Mouse (Mus musculus): ENCODE data around the gene Rbm44.

Rbm44 gene

DNA sequence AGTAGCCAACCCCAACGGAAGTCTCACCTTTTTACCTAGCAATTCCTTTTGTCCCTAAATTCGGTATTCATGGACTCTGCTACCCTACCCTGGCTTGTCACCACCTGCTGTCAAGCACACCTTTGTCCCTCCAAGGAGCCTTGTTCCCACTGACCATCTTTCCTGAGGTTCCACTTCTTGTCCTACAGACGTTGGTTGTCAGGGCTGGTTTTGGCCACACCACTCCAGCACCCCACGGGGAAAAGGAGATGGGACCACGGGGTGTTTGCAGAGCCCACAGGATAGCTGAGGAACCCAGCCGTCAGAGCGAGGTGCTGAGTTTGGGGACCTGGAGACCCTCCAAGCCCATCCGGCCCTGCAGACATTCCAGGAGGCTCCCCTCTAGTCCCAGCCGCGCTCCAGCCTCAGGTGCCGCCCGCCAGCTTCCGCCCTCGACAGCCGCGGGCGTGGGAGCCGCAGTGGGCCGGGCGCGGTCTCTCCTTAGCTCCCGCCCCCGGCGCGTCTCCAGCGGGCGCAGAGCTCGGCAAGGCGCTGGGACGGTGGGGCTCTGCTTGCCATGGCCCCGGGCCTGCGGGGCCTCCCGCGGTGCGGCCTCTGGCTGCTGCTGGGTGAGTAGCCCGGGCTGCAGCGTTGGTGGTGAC, 34.8 kb downstream of the Rbm44 start, which contains the start of gene Ramp1:
Ramp1 (plus strand) TSS at position 290 of the 641 bp plus-strand sequence.
- no peak for DNase-seq (ENCODE audit: low spot score)

DNA sequence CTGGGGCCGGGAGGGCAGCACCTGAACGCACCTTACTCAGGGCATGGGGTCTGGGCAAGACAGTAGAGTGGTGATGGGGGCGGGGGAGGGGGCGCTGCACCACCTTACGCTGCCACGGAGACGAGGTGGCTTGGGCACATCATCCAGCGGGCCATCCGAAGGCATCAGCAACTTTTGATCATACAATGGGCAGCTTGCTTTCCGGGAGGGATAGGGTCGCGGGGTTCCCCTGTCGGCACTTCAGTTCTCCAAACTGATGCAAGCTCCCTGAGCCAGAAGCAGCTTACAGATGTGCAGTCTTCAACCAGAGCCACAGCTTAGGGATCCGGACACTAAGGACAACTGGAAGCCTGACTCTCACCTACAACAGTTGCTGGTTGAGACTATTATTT, 35.3 kb downstream of the Rbm44 start:
- DNase-seq (ENCODE audit: low spot score), result no peak

DNA sequence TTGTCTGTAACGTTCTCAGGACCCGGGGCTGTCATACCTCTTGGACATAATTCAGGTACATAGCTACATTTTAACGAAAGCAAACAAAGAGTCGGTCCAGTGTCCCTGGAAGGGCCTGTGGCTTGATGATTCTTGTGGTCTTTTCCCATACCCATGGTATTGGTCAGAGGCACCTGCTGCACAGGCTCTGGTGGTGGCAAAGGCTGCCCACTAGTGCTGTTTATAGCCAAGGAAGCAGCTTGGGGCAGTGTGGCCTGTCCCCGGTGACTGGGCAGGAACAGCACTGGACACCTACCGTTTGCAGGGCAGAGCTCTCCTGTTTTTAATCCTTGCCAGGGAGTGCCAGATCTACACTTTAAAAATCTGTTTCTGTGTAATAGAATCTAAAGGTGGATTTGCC, 35.8 kb downstream of the Rbm44 start:
- DNase-seq (ENCODE audit: low spot score), result no peak

DNA sequence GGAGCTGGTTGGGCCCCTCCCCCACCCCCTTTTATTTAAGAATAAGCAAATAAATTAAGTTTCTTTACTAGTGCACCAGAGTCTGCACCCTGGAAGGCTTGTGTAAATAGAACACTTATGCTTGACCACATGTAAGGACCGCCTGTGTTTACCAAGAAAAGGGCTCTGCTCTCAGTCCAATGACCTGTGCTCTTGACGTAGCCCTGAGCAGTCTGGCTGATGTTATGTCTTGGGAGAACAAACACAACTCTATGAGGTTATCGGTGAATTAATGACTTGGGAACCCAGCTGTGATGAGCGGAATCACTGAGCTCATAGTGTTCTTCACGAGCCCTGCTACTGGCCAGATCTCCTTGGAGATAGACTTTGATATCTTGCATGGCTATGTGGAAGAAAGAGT, 36.4 kb downstream of the Rbm44 start:
- no peak for DNase-seq (ENCODE audit: low spot score)

DNA sequence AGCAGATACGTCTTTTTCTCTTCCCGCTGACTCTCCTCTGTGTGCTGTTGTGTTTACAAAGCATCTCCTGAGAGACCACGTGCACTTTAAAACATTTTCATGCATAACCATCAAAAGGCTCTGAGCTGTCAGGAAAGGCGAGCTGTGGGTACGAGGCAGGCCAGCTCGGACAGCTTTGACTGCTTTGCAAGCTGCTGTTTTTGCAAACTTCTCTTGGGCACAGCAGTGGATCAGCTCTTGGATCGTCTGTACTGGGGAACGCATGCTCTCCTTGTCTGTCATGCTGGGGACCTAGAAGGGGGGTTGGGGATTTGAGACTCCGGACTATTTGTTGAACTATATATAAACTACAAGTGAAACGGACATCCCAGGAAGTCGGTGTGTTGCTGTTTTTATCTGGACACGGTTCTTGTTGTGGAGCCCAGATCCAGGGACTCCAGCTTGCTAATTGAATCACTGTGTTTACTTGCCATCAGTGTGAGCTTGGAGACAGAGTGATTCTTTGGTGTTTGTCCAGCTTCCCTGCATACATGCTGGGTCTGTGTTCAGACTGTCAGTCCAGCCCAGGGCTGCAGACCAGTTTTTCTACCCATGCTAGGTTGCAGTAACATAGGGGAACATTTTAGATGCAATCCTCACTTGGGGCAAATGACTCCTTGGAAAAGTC, 37.0 kb downstream of the Rbm44 start:
- DNase-seq (ENCODE audit: low spot score), result no peak

DNA sequence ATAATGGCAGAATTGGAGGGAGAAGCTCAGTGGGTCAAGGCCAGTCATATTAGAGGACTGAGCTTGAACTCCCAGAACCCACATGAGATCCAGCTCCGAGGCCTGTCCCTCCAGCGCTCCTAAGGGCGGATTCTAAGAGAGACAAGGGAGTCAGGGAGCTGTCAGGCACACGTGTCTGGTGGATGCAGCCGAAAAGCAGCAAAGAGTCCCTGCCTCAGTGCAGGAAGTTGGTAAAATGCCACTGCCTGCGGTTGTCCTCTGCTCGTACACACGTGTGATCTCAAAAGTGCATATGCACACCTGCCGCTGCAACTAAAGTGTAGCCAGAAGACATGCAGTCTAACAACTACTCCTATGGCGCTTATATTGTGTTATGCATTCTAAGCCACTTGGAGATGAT, 38.4 kb downstream of the Rbm44 start:
- no peak for DNase-seq (ENCODE audit: low spot score)

DNA sequence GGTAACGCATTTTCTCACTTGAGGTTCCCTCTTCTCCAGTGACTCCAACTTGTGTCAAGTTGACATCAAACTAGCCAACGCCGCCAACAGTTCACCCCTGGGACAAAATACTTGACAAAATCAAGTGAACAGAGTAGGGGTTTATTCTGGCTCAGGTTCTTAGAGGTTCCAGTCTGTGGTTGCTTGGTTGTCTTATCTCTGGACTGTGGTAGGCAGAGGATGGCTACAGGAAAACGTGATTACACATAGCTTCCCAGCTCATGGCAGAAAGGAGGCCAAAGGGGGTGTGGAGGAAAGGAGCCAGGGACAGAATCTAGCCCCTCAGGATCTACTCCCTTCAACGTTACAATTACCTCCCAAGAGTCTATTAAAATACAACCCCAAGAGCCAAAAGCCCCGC, 41.8 kb downstream of the Rbm44 start:
- DNase-seq (ENCODE audit: low spot score), result no peak

DNA sequence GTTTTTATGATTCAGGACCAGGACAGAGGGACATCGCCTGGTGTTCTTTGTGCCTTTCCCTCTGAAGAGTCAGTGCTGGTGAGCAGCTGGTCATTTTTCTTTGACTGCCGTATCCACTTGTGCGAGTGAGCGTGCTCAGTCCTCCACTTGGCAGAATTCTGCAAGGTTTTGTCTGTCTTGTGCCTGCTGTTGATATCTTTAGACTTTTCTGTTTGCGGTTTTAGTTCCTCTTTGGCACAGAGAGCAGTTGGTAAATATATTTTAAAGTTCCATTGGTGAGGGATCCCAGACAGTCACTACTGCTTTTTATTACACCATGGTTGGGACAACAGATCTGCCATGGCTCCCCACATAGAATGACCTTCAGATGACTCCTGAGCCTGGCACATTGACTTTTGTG, 42.4 kb downstream of the Rbm44 start:
- DNase-seq (ENCODE audit: low spot score), result no peak

DNA sequence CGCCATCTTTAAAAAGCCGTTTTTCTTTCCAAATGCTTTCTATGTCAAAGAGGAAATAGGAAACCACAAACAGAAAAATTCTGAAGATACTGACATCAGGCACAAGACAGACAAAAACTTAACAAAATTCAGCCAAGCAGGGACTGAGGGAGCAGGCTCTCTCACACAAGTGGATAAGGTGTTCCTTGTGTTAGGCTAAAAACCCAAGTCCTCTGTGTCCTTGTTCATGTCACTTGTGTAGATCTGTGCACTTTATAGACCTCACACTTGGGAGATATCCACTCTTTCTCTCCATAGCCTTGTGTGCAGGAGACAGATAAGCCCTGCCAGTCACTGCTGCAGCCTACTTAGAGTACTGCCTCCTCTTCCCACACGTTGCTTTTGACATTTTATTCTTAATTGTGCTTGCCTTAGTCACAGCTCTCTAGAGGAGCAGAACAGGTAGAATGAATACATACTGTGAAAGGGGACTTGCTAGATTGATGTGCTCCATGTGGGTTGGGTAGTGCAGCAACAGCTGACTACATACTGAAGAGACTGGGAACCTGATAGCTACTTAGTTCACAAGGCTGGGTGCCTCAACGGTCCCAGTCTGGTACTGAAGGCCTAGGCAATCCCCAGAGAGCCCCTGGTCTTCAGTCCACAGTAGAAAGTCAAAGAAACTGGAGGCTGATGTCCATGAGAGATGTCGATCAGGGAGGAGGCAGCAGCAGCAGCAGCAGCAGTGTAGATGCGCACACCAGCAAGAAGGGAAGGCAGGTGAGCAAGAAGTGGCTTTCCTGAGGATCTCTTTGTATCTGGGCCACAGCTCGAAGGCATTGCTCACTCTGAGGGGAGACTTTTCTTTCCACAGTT, 43.1 kb downstream of the Rbm44 start:
- DNase-seq (ENCODE audit: low spot score), result no peak

DNA sequence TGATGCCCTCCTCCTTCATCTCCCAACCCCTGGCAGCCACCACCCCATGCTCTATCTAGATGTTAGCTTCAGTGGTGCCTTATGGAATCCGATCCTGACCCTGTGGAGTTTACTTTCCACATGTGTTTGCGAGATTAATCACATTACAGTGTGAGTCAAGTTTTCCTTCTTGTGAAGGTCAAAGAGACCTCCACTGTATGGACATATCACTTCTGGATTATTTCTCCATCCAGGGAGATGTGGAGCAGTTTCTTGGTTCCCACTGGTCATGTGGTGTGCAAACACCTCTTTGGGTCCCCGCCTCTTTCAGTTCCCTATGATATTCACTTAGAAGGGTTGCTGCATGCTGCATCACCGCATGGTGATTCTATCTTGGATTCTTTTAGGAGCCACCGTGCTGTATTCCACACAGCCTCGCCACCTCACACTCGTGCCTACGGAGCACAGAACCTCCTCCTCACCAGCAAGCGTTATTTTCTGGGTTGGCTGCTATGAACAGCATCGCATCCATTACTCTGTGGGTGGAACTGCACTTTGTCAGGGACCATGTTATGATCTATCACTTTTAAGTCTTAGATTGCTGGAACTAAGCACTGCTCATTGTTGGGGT, 44.1 kb downstream of the Rbm44 start:
- no peak for DNase-seq (ENCODE audit: low spot score)

DNA sequence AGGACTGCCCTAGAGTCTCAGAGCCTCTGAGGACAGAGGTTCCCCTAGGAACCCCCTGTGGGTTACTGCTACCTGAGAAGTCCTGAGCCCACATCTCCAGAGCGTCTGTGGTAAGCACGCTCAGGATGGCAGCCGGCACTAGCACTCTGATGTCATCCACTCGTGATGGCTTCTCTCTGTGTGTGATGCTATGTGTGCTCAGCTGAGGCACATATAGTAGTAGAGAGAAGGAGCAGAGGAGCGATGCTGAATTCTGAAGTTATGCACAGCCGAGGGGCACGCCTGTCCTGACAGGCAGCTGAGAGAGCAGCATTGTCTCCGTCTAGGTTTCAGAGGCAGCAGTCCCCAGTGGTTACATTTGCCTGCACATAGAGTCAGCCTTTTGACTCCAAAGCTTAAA, 47.3 kb downstream of the Rbm44 start:
- no peak for DNase-seq (ENCODE audit: low spot score)

DNA sequence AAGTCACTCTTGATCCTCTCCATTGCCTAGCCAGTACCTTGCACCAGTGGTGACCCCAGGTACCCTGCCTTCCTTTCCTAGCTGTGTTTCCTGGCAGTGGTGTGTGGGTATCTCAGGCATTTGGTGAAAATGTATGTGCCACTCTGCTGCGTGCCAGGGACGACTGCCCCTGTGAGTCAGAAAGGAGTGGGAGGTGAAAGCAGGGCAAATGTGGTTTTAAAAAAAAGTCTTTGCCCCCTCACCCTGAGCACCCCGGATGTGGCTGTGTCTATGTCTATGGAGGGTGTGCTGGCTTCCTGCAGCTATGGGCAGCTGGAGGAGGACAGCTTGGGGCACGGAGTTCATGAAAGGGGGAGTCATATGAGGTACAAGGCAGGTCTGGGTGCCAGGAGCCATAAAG, 48.4 kb downstream of the Rbm44 start:
- DNase-seq (ENCODE audit: low spot score), result no peak

DNA sequence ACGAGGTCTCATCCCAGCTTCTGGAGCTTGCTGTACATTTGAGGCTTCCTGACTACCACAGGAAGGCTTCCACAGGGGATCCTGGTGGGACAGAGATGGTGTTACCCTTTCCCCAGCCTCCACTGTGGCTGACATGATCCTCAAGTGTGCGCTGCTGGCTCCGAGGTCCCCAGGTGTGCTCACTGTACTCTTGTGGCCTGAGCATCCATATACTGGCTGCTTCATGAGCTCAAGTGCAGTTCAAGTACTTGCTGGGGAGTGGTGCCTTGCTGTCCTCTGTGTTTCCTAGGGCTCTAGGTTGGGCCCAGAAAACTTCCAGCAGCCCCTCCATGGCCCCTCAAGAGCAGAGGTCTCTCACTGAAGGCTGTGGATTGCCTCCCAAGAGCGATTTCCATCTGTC, 48.8 kb downstream of the Rbm44 start:
- DNase-seq (ENCODE audit: low spot score), result no peak

DNA sequence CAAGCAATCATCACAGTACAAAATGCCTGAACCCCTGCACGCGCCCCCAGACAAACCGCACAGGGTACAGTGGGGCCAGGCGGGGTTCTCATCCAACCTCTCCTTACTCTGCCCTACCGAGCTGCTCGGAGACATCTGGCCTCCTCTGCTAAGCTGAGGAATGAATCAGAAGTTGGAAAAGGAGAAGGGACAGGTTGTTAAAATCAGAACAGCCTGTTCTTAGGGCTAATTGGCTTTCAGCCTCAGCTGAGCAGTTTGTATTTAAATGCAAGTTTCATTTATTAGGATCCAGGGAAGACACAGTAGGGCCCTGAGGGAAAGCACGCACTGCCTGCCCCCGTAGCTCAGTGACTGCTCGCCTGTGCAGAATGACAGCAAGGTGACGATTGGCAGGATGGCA, 54.9 kb downstream of the Rbm44 start:
- DNase-seq (ENCODE audit: low spot score), result no peak

DNA sequence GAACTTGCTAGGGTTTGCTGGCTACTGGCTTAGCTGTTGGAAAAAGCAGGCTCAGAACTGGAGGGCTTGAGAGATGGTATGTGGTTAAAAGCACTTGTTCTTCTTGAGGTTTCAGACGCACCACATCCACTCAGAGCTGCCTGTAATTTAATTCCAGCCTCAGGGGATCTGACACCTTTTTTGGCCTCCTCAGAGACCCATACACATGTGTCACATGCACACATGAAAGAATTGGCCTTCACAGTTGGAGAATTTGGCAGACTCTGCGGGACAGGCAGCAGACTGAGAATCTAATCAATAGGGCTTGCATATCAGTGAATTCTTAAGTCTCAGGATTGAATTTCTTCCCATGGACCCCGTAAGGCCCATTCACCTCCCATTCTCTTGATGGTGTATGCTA, 56.2 kb downstream of the Rbm44 start:
- no peak for DNase-seq (ENCODE audit: low spot score)

DNA sequence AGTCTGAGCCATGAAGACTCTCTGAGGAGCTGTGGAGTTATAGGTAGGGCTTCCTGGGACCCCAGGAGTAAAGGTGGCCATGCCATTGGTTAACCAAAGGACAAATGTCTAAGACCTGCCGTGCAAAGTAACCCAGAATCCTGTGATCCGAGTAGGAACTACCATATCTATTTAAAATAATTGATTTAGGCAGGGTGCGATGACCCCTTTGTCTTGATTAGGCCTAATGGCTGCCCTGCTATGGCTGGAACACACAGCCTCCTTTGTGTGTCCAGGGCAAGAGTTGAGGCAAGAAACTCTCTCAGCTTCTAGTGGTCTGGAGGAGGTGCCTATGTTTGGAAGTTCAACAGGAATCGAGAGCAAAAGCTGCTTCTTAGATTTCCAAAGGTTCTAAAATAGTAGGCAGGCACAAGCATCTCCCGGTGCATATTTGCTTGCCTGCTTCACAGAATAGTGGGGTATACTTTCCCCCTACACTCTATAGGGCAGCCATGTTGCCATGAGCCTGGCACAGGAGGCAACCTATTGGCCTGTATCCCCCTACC, 59.4 kb downstream of the Rbm44 start:
- no peak for DNase-seq (ENCODE audit: low spot score)

DNA sequence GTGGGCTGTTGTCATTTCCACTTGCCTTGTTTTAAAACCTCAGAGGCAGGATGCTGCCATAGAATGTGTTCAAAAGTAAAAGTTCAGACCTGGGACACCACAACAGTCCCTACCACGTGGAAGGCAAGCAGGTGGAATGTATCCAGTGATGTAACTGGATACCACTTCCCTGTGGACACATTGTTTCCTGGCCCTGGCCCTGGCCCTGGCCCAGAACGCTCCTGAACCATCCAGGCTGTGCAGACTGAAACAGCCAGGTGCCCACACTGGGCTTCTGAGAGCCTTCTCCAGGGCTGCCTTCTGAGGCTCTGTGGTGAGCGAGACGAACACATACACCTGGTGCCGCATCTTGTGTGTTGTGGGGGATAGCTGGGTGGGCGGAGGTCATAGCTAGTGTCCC, 60.8 kb downstream of the Rbm44 start:
- DNase-seq (ENCODE audit: low spot score), result no peak

DNA sequence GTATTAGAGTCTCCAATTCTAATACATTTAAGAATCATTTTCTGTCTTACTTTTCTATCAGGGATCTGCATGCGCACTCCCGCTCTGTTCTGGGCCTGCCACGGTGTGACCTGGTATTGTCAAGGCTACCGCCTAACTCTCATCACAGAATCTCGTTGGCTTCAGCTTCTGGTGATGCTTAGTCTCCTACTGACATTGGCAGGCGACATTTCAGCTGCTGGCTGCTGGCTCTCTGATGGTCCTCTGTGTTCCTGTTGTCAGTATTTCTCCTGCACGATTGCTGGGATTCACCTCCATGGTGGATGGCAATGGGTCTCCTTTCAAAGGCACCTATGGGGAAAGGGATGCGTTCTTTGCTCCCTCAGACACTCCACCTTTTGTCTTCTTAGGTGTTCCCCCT, 61.4 kb downstream of the Rbm44 start:
- no peak for DNase-seq (ENCODE audit: low spot score)

DNA sequence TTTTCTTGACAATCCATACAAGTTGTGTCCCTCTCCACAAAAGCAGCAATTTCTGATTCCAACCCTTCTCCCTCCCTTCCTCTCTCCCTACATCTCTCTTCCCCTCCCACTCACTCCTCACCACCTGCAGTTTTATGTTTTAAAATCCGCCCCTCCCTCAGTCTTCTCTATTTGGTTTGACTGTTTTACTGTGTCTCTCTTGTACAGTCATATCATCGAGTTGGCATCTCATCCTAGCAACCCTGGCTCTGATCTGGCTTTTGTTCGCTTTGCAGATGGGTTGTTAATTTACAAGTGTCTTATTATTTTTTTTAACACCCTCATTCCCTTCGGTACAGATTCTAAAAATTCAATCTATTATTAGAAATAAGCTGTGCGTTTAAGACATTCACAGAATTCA, 62.0 kb downstream of the Rbm44 start:
- no peak for DNase-seq (ENCODE audit: low spot score)

DNA sequence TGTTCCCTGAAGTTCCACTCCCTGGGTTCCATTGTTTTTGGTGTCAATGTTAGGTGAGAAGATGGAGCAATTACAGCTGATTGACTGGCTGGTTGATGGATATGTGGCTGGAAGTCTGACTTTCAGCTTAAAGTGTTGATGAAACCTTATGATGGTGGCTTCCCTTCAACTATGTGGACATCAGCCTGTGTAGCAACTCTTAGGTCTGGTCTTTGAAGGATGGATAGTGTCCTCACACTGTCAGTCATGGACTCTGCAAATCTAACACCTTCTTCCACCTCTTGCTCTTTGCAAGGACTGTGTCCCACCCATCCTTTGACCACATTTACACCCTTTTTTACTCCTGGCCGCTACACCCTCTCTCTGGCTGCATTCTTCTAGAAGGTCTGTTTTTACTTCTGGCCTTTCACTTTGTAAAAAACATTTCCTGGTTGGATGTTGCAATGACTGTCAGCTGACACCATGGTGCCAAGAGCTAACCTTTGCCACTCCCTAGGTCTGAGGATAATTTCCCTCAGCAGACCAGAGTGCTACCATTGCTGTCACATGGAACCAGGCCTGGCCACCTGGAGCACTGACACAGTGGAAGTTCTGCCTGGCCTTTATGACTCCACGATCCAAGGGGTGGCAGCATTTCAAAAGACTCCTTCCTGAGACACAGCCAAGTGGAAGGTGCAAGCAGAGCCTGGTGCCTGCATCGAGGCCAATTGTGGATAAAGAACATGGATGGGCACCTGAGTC, 62.6 kb downstream of the Rbm44 start:
- DNase-seq (ENCODE audit: low spot score), result no peak

DNA sequence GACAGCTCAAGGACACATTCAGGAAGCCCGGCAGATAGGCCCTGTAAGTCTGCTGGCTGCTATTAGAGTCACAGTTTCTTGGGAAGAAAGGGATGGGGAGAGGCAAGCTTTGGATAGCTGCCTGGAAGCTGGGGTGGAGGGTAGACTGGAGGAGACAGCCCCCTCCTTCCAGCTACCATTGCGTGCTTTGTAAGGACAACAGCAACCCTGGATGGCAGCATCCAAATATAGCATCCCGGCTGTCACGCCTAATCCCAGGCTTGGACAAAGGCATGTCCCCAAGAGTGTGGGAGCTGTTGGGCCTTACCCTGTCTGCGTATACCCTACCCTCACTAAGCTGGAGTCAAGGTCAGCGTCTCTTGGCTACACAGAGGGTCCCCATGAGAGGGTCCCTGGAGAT, 64.5 kb downstream of the Rbm44 start:
- no peak for DNase-seq (ENCODE audit: low spot score)

DNA sequence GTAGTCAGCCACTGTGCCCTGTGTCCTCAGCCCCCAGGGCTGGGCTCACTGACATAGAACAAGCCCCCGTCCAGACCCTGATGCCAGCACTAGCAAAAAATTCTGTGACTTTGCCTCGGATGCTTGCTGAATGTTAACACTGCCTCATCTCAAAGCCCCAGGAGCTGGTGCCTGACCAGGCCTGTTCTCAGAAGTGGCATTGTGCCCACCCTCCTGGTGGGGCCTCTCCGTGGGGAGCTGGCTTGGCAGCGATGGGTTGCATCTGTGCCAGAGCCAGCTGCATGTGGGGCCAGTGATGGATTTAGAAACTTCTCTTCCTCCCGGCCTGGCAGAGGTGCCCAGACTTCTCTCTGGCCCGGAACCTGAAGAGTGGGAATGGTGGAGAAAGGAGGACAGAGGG, 64.9 kb downstream of the Rbm44 start:
- no peak for DNase-seq (ENCODE audit: low spot score)

Measured in spleen, adult 12 weeks (tissue).